Mouse (Mus musculus) cerebellum, adult 18-20 months (tissue): ENCODE data around the gene 1810010D01Rik.

Source experiments
- DNase-seq, 2 experiments: peaks; one replicate each; pipeline ENCODE4 v3.0.0; 2021

Gene 1810010D01Rik

GRCm38 (mm10) chr7:145211680-145212659 is 4.1 kb upstream of the 1810010D01Rik start:
- DNase-seq: no peak

- DNase-seq: no peak
These were observed 2.7 kb upstream of the 1810010D01Rik start for GRCm38 (mm10) chr7:145210477-145211070.

DNA sequence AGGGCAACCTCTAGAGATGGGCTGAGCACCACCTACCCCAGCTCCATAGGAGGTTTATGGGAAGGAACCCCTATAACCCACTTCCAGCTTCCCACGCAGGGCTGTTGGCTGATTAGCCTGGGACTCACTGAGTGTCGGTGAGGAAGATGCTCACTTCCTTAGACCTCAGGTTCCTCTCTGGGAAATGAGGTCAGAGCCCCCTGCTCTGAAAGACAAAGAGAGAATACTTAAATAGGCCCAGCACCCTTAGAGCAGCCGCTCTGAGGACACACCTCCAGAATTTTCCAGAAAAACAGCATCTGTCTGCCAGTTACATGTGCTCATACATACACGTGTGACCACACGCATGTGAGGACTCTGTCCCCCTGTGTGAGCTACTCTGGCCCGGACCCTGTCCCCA is 1.1 kb downstream of the 1810010D01Rik start:
- DNase-seq: no peak

- DNase-seq: peak; percentile 61 to 68
These were observed 1.8 kb downstream of the 1810010D01Rik start for GRCm38 (mm10) chr7:145206056-145206610.

DNA sequence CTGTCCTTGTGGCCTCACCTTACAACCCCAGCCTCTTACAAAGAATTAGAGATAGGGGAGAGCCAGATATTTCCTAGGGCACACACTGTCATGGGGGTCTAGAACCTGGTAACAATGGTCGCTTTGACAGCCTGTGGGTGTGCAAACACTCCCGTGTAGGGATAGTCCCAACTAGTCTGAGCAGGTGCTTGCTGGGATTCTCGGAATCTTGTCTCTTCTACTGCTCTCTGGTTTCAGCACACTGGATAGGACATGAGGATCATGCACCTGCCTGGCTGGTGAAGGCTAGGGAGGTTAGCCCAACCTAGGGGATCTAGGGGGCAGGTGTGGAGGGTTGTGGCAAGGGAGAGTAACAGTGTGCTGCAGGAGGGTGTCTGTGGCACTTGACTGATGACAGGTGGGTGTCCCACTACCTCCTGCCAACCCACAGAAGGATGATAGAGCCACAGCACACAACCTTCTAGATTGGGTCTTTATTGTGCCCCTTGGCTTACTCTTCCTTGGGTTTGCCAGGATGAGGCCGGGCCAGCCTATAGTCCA is 2.5 kb downstream of the 1810010D01Rik start:
- no peak for DNase-seq

- DNase-seq: no peak
These were observed 8.2 kb downstream of the 1810010D01Rik start for GRCm38 (mm10) chr7:145199711-145200110.

GRCm38 (mm10) chr7:145198223-145198714 is 9.7 kb downstream of the 1810010D01Rik start:
- peak in 1 of 2 experiments; percentile 20 for DNase-seq

DNA sequence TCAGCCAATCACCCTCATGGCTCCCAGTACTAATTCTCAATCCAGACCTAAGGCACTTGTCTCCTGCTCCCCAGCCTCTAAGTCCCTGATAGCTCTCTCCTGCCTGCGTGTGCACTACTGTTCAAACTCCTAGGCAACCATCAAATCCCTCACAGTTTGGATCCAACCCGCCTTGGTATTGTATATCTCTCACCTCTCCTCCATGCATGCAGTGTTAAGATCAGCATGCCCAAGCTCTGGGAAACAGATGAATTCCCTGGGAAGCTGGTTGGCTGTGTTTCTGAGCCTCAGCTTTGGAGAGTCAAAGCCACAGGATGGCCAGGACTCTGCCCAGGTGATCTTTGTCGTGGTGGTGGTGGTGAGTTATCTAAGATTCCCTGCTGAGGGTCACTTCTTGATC is 10.2 kb downstream of the 1810010D01Rik start:
- no peak for DNase-seq

- DNase-seq: peak; percentile 29 to 40
These were observed 10.9 kb downstream of the 1810010D01Rik start for GRCm38 (mm10) chr7:145197042-145197441.

DNA sequence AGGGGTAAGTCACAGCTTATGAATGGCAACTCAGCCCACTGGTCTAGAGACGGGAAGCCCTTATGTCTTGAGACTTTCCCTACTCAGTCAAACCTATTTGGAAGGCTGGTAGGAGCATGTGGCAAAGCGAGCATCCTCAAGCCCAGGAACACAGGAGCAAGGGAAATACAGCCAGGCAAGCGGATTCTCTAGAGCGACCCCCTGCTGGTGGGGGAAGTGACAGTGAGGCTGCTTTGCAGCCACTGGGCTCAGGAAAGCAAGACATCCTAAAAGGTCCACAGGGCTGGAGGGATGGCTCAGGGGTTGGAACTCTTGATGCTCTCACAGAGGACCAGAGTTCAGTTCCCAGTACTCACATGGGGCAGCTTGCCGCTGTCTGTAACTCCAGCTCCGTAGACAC is 11.6 kb downstream of the 1810010D01Rik start:
- peak in 1 of 2 experiments; percentile 15 for DNase-seq

DNA sequence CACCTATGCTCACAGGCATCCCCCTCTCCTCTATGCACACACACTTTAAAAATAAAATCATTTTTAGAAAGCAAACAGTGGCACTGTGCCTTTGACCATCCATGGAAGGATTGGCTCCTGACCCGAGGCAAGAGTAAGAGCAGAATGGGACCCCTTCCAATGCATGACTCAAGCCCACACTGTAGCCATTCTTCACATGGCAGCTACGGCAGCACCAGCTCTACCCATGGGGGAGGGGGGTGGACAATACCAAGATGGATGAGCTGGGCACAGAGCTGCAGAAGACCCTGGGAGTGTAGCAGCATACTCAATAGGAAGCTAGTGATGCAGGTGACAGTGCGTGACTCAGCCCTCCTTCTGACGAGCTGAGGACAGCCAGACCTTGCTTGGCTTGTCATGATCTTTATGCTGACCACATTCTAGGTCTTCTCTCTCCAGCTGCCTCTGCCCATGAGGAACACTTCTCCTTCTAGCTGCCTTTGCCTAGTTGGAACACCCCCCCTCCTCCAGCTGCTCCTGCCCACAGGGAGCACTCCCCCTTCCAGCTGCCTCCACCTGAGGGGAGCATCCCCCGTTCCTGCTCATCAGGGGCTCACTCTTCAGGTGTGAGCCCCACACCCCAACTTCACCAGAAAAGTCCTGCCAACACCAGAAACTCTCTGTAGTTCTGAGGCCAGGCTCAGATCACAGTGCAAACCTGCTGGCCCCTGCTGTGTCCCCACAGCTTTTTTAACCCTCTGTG is 12.6 kb downstream of the 1810010D01Rik start:
- DNase-seq: peak in 1 of 2 experiments; percentile 17

DNA sequence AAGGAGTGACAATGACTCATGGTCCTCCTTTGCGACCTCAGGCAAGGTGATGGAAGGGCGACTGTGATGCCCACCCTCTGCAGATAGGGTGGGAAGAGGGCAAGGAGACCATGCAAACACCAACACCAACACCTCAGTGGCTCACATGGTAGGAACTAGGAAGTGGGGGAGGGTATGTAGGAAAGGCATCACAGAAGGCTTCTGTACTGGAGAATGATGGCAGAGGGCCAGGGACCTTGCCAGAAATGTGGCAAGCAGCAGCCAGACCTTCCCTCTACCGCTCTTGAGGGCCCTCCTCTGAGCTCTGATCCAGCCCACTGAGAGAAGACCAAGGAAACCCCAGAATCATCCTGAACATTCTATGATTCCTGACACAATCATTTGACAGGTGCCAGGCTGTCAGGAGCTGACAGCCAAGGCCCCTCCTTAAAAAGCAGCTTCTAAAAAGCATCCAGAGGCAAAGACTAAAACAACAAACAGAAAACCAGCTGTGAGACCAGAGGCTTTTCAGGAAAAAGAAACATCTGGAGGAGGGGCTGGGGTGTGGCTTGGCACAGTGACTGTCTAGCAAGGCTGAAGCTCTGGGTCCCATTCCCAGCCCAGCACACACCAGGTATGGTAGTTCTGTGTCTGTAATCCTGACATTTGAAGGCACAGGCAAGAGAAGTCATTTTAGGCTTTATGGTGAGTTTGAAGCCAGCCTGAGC is 13.3 kb downstream of the 1810010D01Rik start:
- DNase-seq: peak; percentile 49 to 53

- no peak for DNase-seq
These were observed 15.1 kb downstream of the 1810010D01Rik start for GRCm38 (mm10) chr7:145192836-145193235.

- DNase-seq: no peak
These were observed 17.4 kb downstream of the 1810010D01Rik start for GRCm38 (mm10) chr7:145190520-145190919.

GRCm38 (mm10) chr7:145189342-145189741 is 18.6 kb downstream of the 1810010D01Rik start:
- DNase-seq: no peak

DNA sequence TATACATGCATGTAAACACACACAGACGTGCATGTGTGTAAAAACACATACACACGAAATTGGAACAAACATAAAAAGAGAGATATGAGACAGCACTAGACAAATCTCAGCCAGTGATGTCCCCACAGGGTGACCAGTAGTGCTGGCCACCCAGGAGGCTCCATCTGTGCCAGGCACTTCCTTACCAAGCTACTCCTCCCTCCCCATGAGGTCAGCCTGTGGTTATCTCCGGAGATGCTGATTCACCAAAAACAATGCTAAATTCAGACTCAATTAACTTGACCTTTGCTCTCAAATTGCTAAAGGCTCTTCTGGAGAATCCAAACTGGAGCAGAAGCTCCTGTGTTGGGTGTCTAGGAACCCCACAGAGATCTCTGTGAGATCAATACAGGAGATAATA is 20.1 kb downstream of the 1810010D01Rik start:
- no peak for DNase-seq

DNA sequence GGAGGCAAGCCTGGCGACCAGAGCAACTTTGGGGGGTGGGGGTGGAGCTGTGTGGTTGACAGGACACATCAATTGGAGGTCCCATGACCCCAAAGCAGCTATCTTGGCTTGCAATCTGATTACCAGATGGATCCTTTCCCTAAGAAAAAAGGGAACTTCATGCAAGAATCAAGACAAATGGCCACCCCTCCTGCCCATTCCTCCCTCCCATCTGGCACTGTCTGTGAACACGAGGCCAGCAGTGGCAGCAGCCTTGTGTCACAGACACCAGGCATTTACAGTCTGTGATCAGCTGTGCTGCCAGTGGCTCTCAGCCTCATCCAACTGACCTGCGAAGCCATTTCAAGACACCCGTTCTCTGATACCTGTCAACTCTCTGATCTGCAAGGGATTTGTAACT is 25.5 kb downstream of the 1810010D01Rik start:
- no peak for DNase-seq

DNA sequence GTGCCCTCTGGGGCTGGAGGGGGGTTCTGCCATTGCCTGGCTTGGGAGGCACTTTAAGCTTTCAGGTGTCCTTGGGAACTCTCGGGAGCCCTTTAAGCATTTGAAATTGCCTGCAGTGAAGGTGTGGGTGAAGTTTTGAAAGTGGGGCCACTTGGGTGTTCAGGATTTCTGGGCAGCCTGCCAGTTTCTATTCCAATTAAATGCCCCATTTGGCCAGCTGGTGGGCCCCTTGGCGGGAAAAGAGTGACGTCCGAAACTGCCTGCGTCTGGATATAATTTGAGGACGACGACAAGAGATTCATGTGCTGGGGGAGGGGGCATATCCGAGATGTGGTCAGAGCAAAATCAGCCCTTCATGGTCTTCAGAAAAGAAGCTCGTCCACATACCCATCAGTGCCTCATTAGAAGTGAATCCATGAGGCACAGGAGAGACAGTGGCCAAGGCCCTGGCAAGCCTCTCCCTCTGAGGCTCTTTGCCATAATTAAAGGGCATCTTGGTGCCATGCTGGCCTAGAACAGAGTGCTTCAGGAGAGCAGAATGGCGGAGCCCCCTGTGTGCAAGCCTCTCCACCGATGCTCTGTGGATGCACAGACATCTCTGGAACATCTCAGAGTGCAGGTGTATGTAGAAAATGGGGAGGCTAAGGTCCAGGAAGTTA is 26.4 kb downstream of the 1810010D01Rik start:
- DNase-seq: no peak

- no peak for DNase-seq
These were observed 28.2 kb downstream of the 1810010D01Rik start for GRCm38 (mm10) chr7:145179691-145180091.

GRCm38 (mm10) chr7:145176750-145177589 is 30.9 kb downstream of the 1810010D01Rik start:
- no peak for DNase-seq
